Mouse (Mus musculus): ENCODE data around the gene Nbea.

DNA sequence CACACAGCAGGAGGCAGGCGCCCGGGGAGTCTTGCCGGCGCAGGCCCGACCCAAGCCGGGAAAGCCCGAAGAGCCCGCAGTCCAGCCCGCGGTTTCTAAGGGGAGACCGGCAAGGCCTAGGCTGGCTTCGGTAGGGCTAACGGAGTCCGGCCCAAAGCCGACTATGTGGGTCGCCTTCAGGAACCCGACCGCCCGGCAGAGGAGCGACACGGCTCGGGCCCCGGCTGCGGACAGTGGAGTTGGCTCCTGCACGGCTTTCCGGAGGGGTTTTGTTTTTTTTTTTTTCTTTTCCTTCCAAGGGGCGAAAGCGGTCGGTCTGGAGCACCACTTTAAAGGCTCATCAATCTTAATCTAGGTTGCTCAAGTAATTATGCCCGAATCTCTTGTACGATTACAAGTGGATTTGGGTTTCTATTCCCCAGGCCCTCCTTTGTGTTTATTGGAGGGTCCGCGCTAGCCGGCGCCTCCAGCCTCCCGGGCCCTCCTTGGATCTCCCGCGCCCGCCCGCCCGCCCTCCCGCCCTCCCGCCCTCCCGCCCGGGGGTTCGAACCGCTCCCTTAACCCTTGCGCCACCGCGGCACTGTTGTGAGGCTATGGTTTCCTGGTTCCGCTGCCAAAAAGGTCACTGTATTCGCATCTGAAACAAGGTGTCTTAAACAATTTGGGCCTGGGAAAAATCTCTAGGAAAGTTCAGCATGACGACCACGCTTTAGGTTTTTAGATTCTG lies 395.9 kb downstream of the Nbea start:
- TF ChIP-seq EP300 (IDR thresholded peaks at IDR 0.05; ENCODE audit: low read depth): no peak
- TF ChIP-seq CTCF (IDR thresholded peaks at IDR 0.05; ENCODE audit: low read depth): no peak

Measured in heart, postnatal 0 days (tissue).